Mouse (Mus musculus) heart, embryonic 14.5 days (tissue): Measurements from ENCODE around the gene Baz2b. TPM values are rescaled to one million over a fixed set of nuclear protein-coding genes. Genes with fewer than 3 reads are reported as not detected.

ENCODE experiments used
- ATAC-seq: fragments of 200-750 bp; cut with Nextera tagmentation; 2 replicates; pipeline ENCODE4 v1.8.0; 2017; ENCODE audit warnings: low read depth, moderate TSS enrichment; ENCODE audit not compliant: insufficient number of reproducible peaks, insufficient read depth, low FRiP score
- H3K27ac ChIP-seq, 2 experiments: fragments of 200-500 bp in 1 of 2; fragments of 300-500 bp in 1 of 2; sonication (generic) in 1 of 2; replicated peaks in 1 of 2; 2 replicates each; pipeline ENCODE4 v1.5.1; 2012 to 2014; ENCODE audit warnings: low read depth in 2 of 2, low read length in 2 of 2, control low read depth in 1 of 2, mild to moderate bottlenecking in 1 of 2, mixed read lengths in 1 of 2; ENCODE audit not compliant: control insufficient read depth in 1 of 2, insufficient read depth in 1 of 2
- H3K27me3 ChIP-seq: fragments of 300-500 bp; sonication (generic); 2 replicates; pipeline ENCODE4 v1.6.1; 2014; ENCODE audit warnings: mild to moderate bottlenecking, low read length, control low read depth; ENCODE audit not compliant: control insufficient read depth, insufficient read depth
- H3K36me3 ChIP-seq: fragments of 300-500 bp; sonication (generic); 2 replicates; pipeline ENCODE4 v1.6.1; 2014; ENCODE audit warnings: mild to moderate bottlenecking, control low read depth, low read length, mixed read lengths; ENCODE audit not compliant: control insufficient read depth, insufficient read depth
- H3K4me1 ChIP-seq, 2 experiments: fragments of 200-500 bp in 1 of 2; fragments of 300-500 bp in 1 of 2; sonication (generic) in 1 of 2; 2 replicates each; pipeline ENCODE4 v1.6.1; 2012 to 2014; ENCODE audit warnings: low read length in 2 of 2, control low read depth in 1 of 2, mixed read lengths in 1 of 2; ENCODE audit not compliant: control insufficient read depth in 2 of 2, insufficient read depth in 2 of 2
- H3K4me2 ChIP-seq: fragments of 300-500 bp; sonication (generic); 2 replicates; pipeline ENCODE4 v1.6.1; 2014; ENCODE audit warnings: mild to moderate bottlenecking, low read length
- H3K4me3 ChIP-seq, 2 experiments: fragments of 200-500 bp in 1 of 2; fragments of 300-500 bp in 1 of 2; sonication (generic) in 1 of 2; 2 replicates each; pipeline ENCODE4 v1.5.1; 2012 to 2014; ENCODE audit warnings: low read length in 2 of 2, mild to moderate bottlenecking in 2 of 2, control low read depth in 1 of 2, low read depth in 1 of 2, moderate library complexity in 1 of 2; ENCODE audit not compliant: control insufficient read depth in 1 of 2, insufficient read depth in 1 of 2
- H3K9ac ChIP-seq: fragments of 300-500 bp; sonication (generic); 2 replicates; pipeline ENCODE4 v1.6.1; 2014; ENCODE audit warnings: mild to moderate bottlenecking, low read length
- H3K9me3 ChIP-seq: fragments of 300-500 bp; sonication (generic); 2 replicates; pipeline ENCODE4 v1.6.1; 2016; ENCODE audit warnings: low read length, control low read depth; ENCODE audit not compliant: control insufficient read depth
- WGBS: fragments of 180-500 bp; shearing (Covaris S2); extraction: QIAGEN DNeasy Blood & Tissue Kit; methylation state at CpG from one replicate; pipeline ENCODE4 v1.1.7; 2014; 5-methylcytosine and 5-hydroxymethylcytosine counted together
- polyA plus RNA-seq: library from polyadenylated mRNA; unstranded; fragments of >200 nt; fragmentation: Nextera tagmentation; extraction: Ambion mirVana; gene quantifications from 2 replicates; pipeline ENCODE4 v1.2.1, GENCODE M21; 2014

Gene Baz2b
- polyA plus RNA-seq, 1 experiment from 2014 or later: 54.5 TPM

- H3K4me3 ChIP-seq: no peak overlapping the region
- H3K36me3 ChIP-seq: no peaks in the 10 kb centered on the region
- no peaks in the 10 kb centered on the region for H3K27me3 ChIP-seq
- H3K4me1 ChIP-seq: no peaks in the 10 kb centered on the region
- whole genome bisulfite sequencing: 58% methylated on average over 3 of the region's 3 CpGs
- H3K9ac ChIP-seq: no peak overlapping the region
- ATAC-seq: no peak
- H3K27ac ChIP-seq: no peak overlapping the region
- H3K4me2 ChIP-seq: no peak overlapping the region
- H3K9me3 ChIP-seq: no peaks in the 10 kb centered on the region
Measured at GRCm38 (mm10) chr2:60173190-60173589, 36.4 kb downstream of the Baz2b start.

GRCm38 (mm10) chr2:60172531-60172914 is 37.1 kb downstream of the Baz2b start:
- H3K9me3 ChIP-seq: no peaks in the 10 kb centered on the region
- WGBS: 75% methylated on average over 2 of the region's 2 CpGs
- no peak for ATAC-seq
- no peak overlapping the region for H3K27ac ChIP-seq
- H3K4me1 ChIP-seq: no peaks in the 10 kb centered on the region
- H3K27me3 ChIP-seq: no peaks in the 10 kb centered on the region
- H3K36me3 ChIP-seq: no peaks in the 10 kb centered on the region
- no peak overlapping the region for H3K9ac ChIP-seq
- H3K4me3 ChIP-seq: no peak overlapping the region
- no peak overlapping the region for H3K4me2 ChIP-seq

- no peaks in the 10 kb centered on the region for H3K27me3 ChIP-seq
- no peak overlapping the region for H3K9ac ChIP-seq
- H3K4me3 ChIP-seq: no peak overlapping the region
- H3K4me1 ChIP-seq: no peaks in the 10 kb centered on the region
- H3K4me2 ChIP-seq: no peak overlapping the region
- H3K27ac ChIP-seq: no peak overlapping the region
- no peak for ATAC-seq
- 60% methylated on average over 7 of the region's 7 CpGs for WGBS
- H3K9me3 ChIP-seq: no peaks in the 10 kb centered on the region
- H3K36me3 ChIP-seq: no peaks in the 10 kb centered on the region
Measured at GRCm38 (mm10) chr2:60171786-60172530, 37.7 kb downstream of the Baz2b start.

- no peak for ATAC-seq
Measured at GRCm38 (mm10) chr2:60166878-60167277, 42.8 kb downstream of the Baz2b start.

GRCm38 (mm10) chr2:60165679-60166078 is 44.0 kb downstream of the Baz2b start:
- no peak overlapping the region for H3K27ac ChIP-seq
- no peaks in the 10 kb centered on the region for H3K27me3 ChIP-seq
- H3K4me3 ChIP-seq: no peak overlapping the region
- no peak overlapping the region for H3K9ac ChIP-seq
- whole genome bisulfite sequencing: 93% methylated on average over 11 of the region's 11 CpGs
- peaks cover 1% of the 10 kb centered on the region; the same call in 1 of the 2 replicates for H3K36me3 ChIP-seq
- H3K4me2 ChIP-seq: no peak overlapping the region
- no peaks in the 10 kb centered on the region for H3K4me1 ChIP-seq
- H3K9me3 ChIP-seq: no peaks in the 10 kb centered on the region
- ATAC-seq: no peak

More at GRCm38 (mm10) chr2:60166878-60167277, 42.8 kb downstream of the Baz2b start:
- H3K9me3 ChIP-seq: no peaks in the 10 kb centered on the region
- H3K9ac ChIP-seq: no peak overlapping the region
- 97% methylated on average over 4 of the region's 4 CpGs for WGBS
- H3K36me3 ChIP-seq: no peaks in the 10 kb centered on the region
- H3K27ac ChIP-seq: no peak overlapping the region
- H3K27me3 ChIP-seq: no peaks in the 10 kb centered on the region
- no peaks in the 10 kb centered on the region for H3K4me1 ChIP-seq
- H3K4me2 ChIP-seq: no peak overlapping the region
- H3K4me3 ChIP-seq: no peak overlapping the region

- Histone ChIP-seq H3K9me3 (no peaks in the 10 kb centered on the region), H3K4me3 (no peak overlapping the region), H3K9ac (no peak overlapping the region), H3K4me1 (no peaks in the 10 kb centered on the region), H3K27ac (no peak overlapping the region), H3K36me3 (peaks cover 3% of the 10 kb centered on the region; the same call in 1 of the 2 replicates), H3K4me2 (no peak overlapping the region), H3K27me3 (no peaks in the 10 kb centered on the region)
- ATAC-seq: no peak
- 61% methylated on average over 2 of the region's 2 CpGs for WGBS
Measured at GRCm38 (mm10) chr2:60163744-60164143, 45.9 kb downstream of the Baz2b start.

GRCm38 (mm10) chr2:60152481-60152880 is 57.2 kb downstream of the Baz2b start:
- Histone ChIP-seq H3K4me2 (no peak overlapping the region), H3K4me1 (no peaks in the 10 kb centered on the region), H3K27ac (no peak overlapping the region), H3K9me3 (no peaks in the 10 kb centered on the region), H3K4me3 (no peak overlapping the region), H3K9ac (no peak overlapping the region), H3K36me3 (0 out of 2 replicates have a peak, but pooled peaks cover 2% of the 10 kb centered on the region), H3K27me3 (no peaks in the 10 kb centered on the region)
- no peak for ATAC-seq
- 91% methylated on average over 2 of the region's 2 CpGs for WGBS

GRCm38 (mm10) chr2:60148651-60149050 is 61.0 kb downstream of the Baz2b start:
- ATAC-seq: no peak
- Histone ChIP-seq H3K9me3 (no peaks in the 10 kb centered on the region), H3K27ac (no peak overlapping the region), H3K27me3 (no peaks in the 10 kb centered on the region), H3K4me2 (no peak overlapping the region), H3K9ac (no peak overlapping the region), H3K36me3 (no peaks in the 10 kb centered on the region), H3K4me1 (peaks cover 4 to 9% of the 10 kb centered on the region in 2 experiments; a peak in 3 of 4 replicates), H3K4me3 (no peak overlapping the region)
- WGBS: 62% methylated on average over 5 of the region's 5 CpGs
